Mouse (Mus musculus) B cell, adult 67 days (primary cell): ENCODE measurements around the gene Gcg. TPM values are rescaled to one million over a fixed set of nuclear protein-coding genes. Genes with fewer than 3 reads are reported as not detected.

Source experiments
- total RNA-seq, 2 experiments: library from RNA; stranded (reverse); gene quantifications; 4 replicates each; pipeline ENCODE4 v1.2.4; 2023

Gcg gene
- not detected for total RNA-seq

GRCm38 (mm10) chr2:62483550-62483949, at the start of gene Gcg:
Gene Gcg, minus strand, starts transcription at chr2:62483650.

Other genes with a start within 250 kb of the Gcg start
- 100 to 1,000 TPM; 101 to 103 TPM for gene Dpp4, start 71.4 kb downstream of the Gcg start, total RNA-seq
- under 1 TPM in 1 of 2 experiments, not detected in 1; 0.64 TPM for gene Fap, start 90.4 kb upstream of the Gcg start, total RNA-seq
- gene Ifih1, start 162.6 kb upstream of the Gcg start, total RNA-seq = 1 to 10 TPM; 2.5 to 3.4 TPM
- under 1 TPM; 0.50 to 0.93 TPM for gene Gca, start 180.6 kb upstream of the Gcg start, total RNA-seq